Mouse (Mus musculus): Measurements from ENCODE around the gene Ttc7.
"Not testable (repeated sequence)": the region's sequence is repeated elsewhere in the genome, so short reads cannot be mapped to it uniquely, and the experiment has no call there.

The Ttc7 gene

DNA sequence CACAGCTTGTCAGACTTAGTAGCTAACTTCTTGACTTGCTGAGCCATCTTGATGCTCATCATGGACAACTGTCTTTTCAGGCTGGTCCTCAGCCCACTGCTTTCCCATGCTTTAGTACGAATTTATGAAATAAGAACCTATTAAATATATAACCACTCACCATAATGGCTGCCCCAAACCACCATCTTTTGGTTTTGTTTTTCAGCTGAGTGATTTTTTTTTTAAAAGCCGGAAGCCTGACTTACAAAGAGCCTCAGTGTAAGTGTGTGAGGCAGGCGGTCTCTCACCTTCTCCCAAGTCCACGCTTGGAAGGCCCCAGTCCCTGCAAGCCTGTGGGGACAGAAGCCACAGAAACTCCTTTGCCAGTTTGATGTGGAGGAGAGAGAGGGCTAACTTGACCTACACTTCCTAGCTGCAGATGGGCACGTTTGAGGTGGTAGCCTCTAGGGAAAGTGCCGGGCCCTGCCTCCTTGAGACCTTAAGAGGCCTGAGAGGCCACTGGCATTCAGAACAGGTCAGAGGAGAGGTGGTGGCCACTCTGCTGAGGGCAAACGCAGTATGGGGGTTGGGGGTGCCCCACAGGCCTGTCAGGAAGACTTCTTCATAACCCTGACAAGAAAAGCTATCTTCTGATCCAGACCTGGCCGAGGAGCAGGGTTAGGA lies 3.9 kb downstream of the Ttc7 start:
- no peak for DNase-seq (ENCODE audit: low spot score in 2 of 2)

DNA sequence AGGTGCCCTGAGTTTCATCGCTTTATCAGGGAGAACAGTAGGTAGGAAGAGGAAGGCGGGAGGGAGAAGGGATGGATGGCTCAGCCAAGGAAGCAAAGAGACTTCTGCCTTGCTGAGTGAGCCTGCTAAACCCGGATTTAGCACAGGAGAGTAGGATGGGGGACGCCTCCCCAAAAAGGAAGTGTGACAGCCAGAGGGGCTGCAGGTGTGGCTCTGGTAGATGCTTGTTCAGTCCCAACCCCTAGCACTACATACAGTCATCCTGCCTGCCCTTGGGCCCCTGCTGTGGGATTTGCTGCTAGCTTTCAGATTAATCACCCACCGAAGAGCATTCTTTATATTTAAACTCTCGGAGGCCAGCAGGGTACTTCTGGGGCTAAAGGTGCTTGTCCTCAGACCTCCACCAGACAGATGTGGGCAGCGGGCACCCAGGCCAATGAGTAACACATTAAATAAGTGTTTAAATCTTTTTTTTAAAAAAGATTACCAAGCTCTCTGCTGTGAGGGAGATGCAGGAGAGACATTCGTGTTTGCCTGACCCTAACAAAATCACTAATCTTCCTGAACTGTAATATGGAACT lies 4.6 kb downstream of the Ttc7 start:
- DNase-seq (ENCODE audit: low spot score in 2 of 2): no peak

DNA sequence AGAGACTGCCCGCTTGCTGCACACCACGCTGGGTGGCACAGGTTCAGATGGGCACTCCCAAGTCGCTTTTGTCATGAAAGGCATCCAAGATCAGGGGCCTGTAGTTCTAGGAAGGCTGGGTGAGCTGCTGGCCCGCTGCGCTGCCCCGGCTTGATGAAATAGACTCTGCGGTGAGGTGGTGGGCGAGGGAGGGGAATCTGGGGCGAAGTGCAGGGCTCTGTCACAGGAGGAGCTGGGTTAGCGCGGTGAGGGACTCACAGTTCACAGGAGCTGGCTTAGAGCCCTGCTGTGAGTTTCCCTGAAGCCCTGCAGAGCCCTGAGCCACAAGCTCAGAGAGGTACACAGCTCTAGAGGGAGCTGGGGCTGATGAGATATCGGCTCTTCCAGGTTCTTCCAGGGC lies 5.4 kb downstream of the Ttc7 start:
- DNase-seq (ENCODE audit: low spot score in 2 of 2): no peak

DNA sequence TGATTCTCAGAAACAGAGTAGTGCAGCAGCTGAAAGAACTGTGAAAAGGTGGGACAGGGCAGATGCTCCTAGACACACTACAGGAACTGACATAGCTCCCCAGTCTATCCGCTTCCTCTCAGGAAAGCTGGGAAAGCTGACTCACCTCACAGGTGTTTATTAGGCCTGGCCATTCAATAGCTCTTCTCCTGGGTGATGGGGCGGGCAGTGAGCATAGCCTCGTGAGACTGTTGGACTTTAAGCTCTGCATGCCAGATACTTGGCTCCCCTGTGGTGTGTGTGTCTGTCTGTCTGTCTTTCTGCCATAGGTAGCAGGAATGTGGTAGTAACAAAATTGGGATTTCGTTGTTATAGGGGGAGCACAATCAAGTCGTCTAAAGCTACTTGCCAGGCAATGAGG lies 6.7 kb downstream of the Ttc7 start:
- DNase-seq (ENCODE audit: low spot score in 2 of 2): no peak

DNA sequence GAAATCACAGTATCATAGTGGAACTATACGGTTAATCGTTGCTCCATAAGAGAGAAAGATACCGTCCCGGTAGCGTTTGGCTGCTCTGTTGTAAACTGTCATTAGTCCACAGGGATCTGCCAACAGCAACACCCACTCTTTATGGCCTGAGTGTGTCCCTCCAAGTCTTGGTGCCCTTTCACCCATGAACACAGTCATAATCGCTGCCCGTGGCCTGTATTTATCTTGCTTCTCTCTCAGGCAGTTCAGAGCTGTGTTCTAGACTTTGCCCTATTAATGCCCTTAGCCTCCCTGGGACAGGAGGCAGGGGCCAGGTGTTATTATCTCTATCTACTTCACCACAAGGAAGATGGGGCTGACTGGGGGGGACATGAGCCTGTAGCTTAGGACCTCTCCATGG lies 8.4 kb downstream of the Ttc7 start:
- DNase-seq (ENCODE audit: low spot score in 2 of 2): no peak

DNA sequence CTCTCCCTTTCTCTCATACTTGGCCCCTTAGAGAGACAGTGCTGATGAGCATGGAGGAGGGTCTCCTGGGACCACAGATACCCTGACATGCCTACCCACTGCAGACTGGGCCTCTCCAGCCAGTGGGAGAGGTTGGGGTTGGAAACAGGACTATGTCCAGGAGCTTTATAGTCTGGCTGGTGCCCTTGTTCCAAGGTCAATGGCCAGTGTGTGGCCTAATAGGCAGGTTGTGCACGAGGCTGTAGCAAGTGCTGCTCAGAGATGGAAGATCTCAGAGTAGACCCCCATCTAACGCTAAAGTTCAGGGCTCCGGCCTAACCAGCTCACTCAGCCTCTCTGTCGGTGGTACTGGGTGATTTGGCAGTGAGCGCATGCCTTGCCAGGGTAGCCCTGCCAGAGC lies 9.1 kb downstream of the Ttc7 start:
- no peak for DNase-seq (ENCODE audit: low spot score in 2 of 2)

DNA sequence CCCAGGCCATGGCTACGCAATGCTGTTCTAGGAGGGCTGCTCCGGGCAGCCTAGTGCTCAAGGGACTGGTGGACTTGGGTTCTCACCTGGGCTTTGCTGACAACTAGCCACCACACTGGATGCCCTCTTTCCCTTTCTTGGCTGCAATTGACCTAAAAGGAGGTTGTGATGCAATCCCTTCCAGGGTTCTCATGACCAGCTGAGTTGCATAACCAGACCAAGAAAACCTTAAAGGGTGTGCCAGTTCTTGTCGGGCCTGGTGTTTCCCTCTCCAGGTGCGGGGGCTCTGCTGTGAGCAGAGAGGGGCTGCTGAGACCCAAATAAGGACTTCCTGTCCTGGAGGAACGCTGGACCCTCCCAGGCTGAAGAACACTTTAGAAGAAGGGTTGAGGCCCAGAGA lies 10.4 kb downstream of the Ttc7 start:
- no peak for DNase-seq (ENCODE audit: low spot score in 2 of 2)

DNA sequence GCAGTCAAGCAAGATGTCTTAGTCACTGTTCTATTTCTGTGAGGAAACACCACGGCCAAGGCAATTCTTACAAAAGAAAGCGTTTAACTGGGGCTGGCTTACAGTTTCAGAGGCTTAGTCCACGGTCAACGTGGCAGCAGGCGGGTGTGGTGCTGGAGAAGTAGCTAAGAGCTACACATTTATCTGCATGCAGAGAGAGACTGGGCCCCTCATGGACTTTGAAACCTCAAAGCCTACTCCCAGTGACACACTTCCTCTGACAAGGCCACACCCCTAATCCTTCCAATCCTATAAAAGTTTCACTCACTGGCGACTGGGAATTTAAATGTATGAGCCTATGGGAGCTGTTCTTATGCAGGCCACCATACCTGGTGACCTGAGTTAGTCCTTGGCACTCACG lies 13.1 kb downstream of the Ttc7 start:
- no peak for DNase-seq (ENCODE audit: low spot score in 2 of 2)

DNA sequence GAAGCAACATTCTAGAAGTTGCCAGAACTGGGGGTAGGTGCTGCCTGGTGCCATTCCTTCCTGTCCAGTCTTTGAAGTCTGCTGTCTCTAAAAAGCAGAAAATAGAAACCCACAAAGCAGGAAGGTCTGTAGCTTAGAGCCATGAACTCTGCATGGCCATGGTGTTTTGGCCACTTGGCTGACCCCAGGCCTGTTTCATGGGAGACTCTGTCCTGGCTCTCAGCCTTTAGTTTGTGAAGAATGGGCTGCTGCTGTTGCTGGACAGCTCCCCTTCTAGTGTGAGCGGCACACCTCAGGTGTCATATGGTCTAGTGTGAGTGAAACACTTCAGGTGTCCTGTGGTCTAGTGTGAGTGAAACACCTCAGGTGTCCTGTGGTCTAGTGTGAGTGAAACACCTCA lies 14.0 kb downstream of the Ttc7 start:
- DNase-seq (ENCODE audit: low spot score in 2 of 2): not testable (repeated sequence)

DNA sequence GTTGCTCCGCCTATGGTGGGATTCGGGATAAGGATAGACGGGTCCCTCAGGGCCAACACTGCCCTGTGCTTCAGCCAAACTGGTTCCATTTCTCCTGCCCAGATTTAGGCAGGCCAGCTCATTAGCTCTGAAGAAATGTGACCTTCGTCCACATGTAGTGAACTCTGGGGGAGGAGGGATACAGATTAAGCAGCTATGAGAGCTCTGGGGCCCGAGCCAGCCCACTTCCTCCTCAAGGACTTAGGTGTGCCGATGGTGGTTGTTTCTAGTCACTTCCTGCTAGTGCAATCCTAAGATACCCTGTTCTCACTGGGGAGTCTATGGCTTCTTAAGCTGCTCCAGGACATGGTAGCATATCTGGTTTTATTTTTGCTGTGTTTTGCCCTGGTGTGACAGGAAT lies 16.3 kb downstream of the Ttc7 start:
- DNase-seq (ENCODE audit: low spot score in 2 of 2): no peak

DNA sequence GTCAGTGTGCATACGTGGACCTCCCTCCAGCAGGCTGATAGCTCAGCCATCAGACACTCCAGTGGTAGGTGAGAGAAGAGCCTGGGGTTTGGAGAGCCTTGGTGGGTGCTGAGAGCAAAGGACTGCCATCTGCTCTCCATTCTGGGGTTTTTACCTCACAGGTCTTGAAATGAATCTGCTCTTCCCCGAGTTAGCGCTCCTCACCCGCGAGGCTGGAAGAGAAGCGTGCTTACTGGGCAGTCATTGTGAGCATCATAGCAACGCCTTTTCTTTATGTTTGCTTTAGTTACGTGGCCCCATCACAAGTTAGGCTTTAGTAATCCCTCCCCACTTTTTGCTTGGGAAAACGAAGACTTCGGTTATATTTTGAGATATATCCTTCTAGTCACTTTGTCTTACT lies 17.7 kb downstream of the Ttc7 start:
- no peak for DNase-seq (ENCODE audit: low spot score in 2 of 2)

DNA sequence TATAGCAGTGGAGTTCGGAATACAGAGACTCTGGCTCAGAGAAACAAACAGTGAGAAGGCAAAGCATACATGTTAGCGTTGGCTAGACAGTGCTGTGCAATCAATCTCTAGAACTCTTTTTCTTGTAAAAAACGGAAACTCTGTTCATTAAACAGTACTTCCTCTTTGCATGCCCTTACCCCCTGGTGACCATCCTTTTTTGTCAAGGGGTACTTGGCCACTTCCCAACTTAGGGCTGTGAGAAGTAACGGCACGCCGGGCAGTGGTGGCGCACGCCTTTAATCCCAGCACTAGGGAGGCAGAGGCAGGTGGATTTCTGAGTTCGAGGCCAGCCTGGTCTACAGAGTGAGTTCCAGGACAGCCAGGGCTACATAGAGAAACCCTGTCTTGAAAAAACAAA lies 18.9 kb downstream of the Ttc7 start:
- DNase-seq (ENCODE audit: low spot score in 2 of 2): not testable (repeated sequence)

DNA sequence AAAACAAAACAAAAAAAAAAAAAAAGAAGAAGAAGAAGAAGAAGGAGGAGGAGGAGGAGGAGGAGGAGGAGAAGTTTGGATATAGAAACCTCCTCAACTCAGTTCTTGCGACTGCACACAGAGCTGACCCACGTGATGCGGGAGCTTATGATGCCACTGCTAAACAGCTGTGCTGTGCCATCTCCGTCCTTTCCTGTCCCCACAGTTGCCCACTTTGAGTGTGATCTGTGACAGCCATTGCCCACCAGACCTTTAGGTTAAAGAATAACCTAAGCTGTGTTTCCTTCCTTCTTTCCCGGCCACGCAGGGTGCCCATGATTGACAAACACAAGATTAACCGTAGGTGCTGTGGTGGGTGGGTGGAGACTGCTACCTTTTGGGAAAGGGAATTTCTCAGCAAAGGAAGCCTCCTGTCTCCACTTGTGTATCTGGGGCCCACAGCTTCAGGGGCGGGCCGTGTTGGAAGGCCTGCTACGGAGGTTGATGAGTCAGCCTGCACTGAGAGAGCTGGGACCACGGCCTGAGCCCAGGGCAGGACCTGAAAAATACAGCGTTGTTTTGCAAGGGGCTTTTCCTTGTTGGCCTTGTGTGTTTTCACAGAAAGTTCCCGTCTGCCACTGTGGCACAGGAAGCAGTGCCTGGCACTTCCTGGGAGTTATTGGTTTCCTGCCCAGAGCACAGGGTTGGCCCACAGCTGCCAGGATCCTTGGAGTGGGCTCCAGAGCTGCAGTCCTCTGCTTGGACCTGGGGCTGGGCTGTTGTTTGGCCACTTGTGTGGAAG lies 19.5 kb downstream of the Ttc7 start:
- peak in 1 of 2 experiments; percentile 66 for DNase-seq (ENCODE audit: low spot score in 2 of 2)

DNA sequence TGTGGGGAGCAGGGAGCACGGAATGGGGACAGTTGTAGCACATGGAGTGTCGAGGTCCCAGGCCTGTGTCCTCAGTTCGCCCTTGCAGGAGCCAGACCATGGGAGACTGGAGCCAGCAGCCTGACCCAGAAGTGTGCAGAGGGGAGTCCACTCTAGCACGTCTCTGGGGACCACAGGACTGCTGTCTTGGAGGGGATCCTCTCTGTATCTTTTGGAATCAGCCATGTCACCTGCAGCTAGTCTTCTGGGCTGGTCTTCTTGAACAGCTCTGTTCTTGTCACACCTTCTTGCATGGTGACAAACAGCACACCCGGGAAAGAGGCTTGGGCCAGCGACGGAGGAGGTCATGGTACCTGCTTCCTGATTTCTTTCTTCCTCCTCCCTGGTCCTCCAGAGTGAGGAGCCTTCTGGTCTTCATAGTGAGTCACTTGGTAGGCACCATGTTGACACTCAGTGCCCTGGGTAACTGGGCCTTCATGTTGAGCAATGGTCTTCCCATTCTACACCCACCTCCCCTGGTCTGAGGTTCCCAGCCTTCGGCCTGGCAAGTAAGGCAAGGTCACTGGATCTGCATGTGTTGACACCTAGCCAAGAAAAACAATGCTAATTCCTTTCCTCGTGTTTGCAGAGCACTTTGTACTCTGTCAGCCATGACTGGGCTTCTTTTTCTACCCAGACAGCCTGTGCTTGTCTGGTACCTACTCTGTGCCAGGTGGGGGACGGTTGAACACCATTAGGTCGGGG lies 21.6 kb downstream of the Ttc7 start:
- no peak for DNase-seq (ENCODE audit: low spot score in 2 of 2)

DNA sequence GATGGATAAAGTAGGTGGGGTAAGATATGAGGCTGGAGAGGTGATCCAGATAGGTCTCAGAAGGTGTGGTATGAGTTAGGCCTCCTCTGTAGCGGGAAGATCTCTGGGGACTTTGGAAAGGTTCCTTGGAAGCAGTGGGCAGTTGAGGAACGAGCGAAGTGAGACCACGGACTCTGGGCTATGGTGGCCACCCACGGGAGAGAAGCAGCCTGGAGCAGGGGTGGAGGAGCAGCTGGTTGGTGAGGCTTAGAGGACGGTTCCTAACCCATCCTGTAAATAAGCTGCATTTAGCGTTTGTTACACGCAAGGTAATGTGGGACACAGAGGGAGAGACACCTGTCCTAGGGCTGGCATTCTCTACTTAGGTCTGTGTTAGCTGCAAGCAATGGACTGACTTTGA lies 22.4 kb downstream of the Ttc7 start:
- no peak for DNase-seq (ENCODE audit: low spot score in 2 of 2)

DNA sequence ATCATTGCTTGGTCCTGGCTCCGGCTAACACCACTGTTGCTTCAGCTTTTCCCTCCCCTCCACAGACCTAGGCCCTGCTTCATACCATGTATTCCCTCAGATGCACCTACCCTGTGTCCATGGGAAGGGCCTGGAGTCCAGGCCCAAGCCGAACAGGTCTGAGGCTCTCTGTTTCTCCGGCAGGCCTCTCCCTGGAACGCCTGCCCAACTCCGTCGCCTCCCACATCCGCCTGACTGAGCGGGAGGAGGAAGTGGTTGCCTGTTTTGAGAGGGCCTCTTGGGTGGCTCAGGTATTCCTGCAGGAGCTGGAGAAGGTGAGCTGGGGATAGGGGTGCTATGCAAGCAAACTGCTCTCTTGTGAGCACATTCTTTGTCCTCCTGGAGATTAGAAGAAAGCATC lies 24.1 kb downstream of the Ttc7 start:
- peak in 1 of 2 experiments; percentile 26 for DNase-seq (ENCODE audit: low spot score in 2 of 2)

DNA sequence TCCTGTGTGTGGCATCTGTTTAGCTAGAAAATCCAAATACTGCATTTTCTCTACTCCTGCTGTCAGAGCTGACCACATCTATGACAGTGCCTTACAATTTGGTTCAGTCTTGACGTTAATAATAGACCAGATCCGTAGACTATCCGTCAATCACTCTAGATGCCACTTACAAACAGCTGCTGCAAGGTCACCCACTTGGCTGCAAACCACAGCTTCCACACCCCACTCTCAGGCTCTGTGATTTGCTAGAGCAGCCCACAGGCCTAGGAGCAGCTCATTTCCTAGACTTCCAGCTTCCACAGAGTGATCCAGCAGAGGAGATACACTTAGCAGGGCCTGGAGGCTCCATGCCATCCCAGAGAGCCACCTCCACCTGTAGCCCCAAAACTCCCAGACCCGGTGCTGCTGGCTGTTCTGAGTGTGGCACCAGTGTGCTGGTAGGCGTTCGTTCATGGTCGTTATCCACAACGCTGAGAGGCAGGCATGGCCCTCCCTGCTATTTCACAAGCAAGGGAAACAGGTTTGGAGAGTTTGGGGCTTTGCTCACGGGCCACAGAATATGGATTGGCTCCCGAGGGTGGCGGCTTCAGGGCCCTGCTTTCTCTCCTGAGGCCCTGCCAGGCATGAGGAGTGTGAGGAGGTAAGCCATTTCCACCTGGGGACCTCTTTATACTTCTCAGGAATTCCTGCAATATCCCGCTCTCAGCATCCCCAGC lies 26.5 kb downstream of the Ttc7 start:
- DNase-seq (ENCODE audit: low spot score in 2 of 2): no peak

DNA sequence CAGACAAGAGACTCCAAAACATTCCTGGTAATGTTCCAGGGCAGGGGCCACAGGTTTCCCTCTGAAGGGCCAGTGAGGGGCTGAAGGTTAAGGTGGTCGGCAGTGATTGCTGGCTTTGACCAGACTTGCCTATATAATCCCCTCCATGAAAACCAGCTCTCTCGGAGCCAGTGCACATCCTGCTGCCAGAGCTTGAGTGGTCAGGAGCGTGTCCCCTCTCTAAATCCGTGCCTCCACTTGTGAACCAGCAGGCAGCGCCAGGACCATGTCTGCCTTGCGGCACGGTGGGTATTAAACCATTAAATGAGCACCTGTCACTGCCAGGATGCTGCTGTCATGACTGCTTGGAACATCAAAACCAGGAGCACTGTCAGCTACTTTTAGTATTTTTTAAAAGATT lies 27.8 kb downstream of the Ttc7 start:
- no peak for DNase-seq (ENCODE audit: low spot score in 2 of 2)

DNA sequence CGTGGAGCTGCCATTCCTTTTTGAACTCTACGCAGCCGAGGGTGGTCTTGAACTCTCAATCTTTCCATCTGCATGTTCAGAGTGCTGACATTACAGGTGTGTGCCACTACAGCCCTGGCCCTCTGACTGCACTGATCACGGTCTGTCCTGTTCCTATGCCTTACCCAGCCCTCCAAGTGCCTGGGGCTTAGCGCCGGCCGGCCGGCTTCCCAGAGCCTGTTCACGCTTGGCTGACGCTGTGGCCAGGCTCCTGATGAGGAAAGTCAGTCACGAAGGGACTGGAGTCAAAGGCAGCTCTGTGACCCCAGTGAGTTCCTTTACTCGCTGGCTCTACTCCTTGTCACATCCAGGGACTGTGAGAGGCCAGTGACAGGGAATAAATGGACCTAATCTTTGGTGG lies 29.7 kb downstream of the Ttc7 start:
- no peak for DNase-seq (ENCODE audit: low spot score in 2 of 2)

DNA sequence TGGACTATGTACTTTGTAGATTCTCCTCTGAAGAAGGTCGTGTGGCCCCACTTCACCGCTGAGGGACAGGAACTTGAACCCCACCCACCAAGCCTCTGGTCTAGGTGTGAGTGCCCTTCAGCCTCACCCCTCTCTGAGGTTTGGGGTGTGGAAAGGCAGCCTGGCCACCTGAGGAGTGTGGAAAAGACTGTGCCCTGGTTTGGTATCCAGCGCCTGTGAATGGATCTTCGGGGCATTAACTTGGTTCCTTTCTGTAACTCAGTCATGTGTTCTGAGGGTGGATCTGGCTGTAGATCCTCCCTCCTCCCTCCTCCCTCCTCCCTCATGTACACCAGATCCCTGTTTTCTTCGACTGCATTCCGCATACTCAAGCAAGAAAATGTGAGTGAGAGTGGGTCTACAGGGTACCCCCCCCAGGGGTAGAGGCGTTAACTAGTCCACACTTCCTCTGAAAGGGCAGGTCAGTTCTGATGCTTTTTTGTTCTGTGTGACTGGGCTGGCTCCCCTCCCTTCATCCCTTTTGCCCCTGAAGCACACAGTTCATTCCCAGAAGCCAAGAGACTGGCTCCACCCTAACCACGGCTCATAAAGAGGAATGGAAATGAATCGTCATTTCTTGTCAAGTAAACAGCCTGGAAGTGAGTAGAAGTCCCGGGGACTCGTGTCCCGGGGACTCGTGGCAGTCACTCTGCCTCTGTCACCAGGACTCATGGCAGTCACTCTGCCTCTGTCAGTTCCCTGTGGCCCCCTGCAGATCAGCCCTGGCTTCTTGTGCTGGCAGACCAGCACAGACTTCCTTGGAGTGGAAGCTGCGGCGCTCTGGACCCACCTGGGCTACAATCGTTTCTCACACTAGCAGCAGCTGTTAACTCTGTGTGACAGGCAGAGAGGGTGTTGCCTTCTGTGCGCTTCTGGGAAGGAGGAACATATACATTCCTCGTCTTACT lies 30.5 kb downstream of the Ttc7 start:
- peak in 1 of 2 experiments; percentile 36 for DNase-seq (ENCODE audit: low spot score in 2 of 2)

DNA sequence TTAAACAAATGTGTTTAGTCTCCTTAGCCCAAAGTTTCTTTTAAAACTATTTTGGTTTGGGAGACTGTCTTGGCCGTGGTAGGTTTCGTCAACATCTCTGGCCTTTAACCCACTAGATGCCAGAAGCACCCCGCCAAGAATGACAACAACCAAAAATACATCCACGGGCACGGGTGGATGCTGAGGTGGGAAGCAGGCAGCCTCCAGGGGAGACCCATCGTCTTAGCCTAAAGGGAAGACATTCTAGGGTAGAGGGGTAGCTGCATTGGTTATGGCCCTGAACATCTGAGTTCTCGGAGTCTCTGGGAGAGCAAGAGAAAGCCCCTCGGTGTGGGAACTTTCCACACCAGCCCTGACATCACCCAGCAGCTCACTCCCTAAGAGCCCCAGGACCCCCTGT lies 31.4 kb downstream of the Ttc7 start:
- DNase-seq (ENCODE audit: low spot score in 2 of 2): no peak

All from urinary bladder, adult 18-20 months (tissue).